Mouse (Mus musculus) NIH3T3 (cell line): Measurements from ENCODE around the gene Irx5.

Source experiments
- DNase-seq: peaks from one replicate; pipeline ENCODE4 v3.0.0-alpha.2; 2012; ENCODE audit warnings: low read depth

The Irx5 gene

GRCm38 (mm10) chr8:92360083-92360861 lies 2.8 kb downstream of the Irx5 start:
- peak; percentile 36 for DNase-seq

- no peak for DNase-seq
Observed at GRCm38 (mm10) chr8:92361546-92362351, 4.3 kb downstream of the Irx5 start.

GRCm38 (mm10) chr8:92362396-92363115 lies 5.1 kb downstream of the Irx5 start:
- DNase-seq, result no peak

GRCm38 (mm10) chr8:92363217-92364147 lies 6.1 kb downstream of the Irx5 start:
- no peak for DNase-seq

- no peak for DNase-seq
Observed at GRCm38 (mm10) chr8:92364148-92364775, 6.8 kb downstream of the Irx5 start.

GRCm38 (mm10) chr8:92364776-92365240 lies 7.4 kb downstream of the Irx5 start:
- DNase-seq, result no peak

GRCm38 (mm10) chr8:92365241-92365943 lies 8.0 kb downstream of the Irx5 start:
- no peak for DNase-seq

GRCm38 (mm10) chr8:92365944-92366735 lies 8.7 kb downstream of the Irx5 start:
- DNase-seq, result no peak

GRCm38 (mm10) chr8:92366736-92367267 lies 9.4 kb downstream of the Irx5 start:
- no peak for DNase-seq

GRCm38 (mm10) chr8:92379524-92379923 lies 22.1 kb downstream of the Irx5 start:
- no peak for DNase-seq

- peak; percentile 74 for DNase-seq
Observed at GRCm38 (mm10) chr8:92380571-92380970, 23.1 kb downstream of the Irx5 start.

GRCm38 (mm10) chr8:92387893-92388292 lies 30.5 kb downstream of the Irx5 start:
- no peak for DNase-seq

- DNase-seq, result no peak
Observed at GRCm38 (mm10) chr8:92404218-92404617, 46.8 kb downstream of the Irx5 start.

- DNase-seq, result no peak
Observed at GRCm38 (mm10) chr8:92408092-92408491, 50.7 kb downstream of the Irx5 start.

- no peak for DNase-seq
Observed at GRCm38 (mm10) chr8:92413583-92413982, 56.2 kb downstream of the Irx5 start.

- DNase-seq, result no peak
Observed at GRCm38 (mm10) chr8:92420666-92421065, 63.2 kb downstream of the Irx5 start.
